Mouse (Mus musculus) intestine, postnatal 0 days (tissue): ENCODE results near the gene Gm7534. TPM values are rescaled to one million over a fixed set of nuclear protein-coding genes. Genes with fewer than 3 reads are reported as not detected.
"Not testable (repeated sequence)": the region's sequence is repeated elsewhere in the genome, so short reads cannot be mapped to it uniquely, and the experiment has no call there.

Source experiments
- ATAC-seq: fragments of 200-750 bp; cut with Nextera tagmentation; 2 replicates; pipeline ENCODE4 v1.8.0; 2017; ENCODE audit warnings: mild to moderate bottlenecking, moderate TSS enrichment, moderate library complexity
- H3K27ac ChIP-seq: fragments of 300-500 bp; sonication (generic); 2 replicates; pipeline ENCODE4 v1.5.1; 2014; ENCODE audit warnings: mild to moderate bottlenecking, low read depth, low read length, moderate library complexity
- H3K27me3 ChIP-seq: fragments of 300-500 bp; sonication (generic); replicated peaks from 2 replicates; pipeline ENCODE4 v1.6.1; 2014; ENCODE audit warnings: low read length, mixed read lengths; ENCODE audit not compliant: control insufficient read depth, insufficient read depth
- H3K36me3 ChIP-seq: fragments of 300-500 bp; sonication (generic); 2 replicates; pipeline ENCODE4 v1.6.1; 2014; ENCODE audit warnings: mild to moderate bottlenecking, moderate library complexity; ENCODE audit not compliant: control insufficient read depth, insufficient read depth
- H3K4me1 ChIP-seq: fragments of 300-500 bp; sonication (generic); replicated peaks from 2 replicates; pipeline ENCODE4 v1.6.1; 2014; ENCODE audit warnings: antibody characterized with exemption, low read length, mixed read lengths; ENCODE audit not compliant: control insufficient read depth, insufficient read depth
- H3K4me2 ChIP-seq: fragments of 300-500 bp; sonication (generic); replicated peaks from 2 replicates; pipeline ENCODE4 v1.6.1; 2014; ENCODE audit warnings: low read depth, mild to moderate bottlenecking, moderate library complexity
- H3K4me3 ChIP-seq: fragments of 300-500 bp; sonication (generic); 2 replicates; pipeline ENCODE4 v1.5.1; 2014; ENCODE audit warnings: low read depth, low read length
- H3K9ac ChIP-seq: fragments of 300-500 bp; sonication (generic); 2 replicates; pipeline ENCODE4 v1.6.1; 2014; ENCODE audit warnings: mild to moderate bottlenecking, low read depth, low read length
- H3K9me3 ChIP-seq: fragments of 300-500 bp; sonication (generic); 2 replicates; pipeline ENCODE4 v1.6.1; 2016; ENCODE audit warnings: mixed run types; ENCODE audit not compliant: control insufficient read depth
- CTCF ChIP-seq: sonication (generic); IDR thresholded peaks from 2 replicates; pipeline ENCODE4 v1.5.1; 2016; ENCODE audit warnings: low read depth, mild to moderate bottlenecking, control low read depth, antibody characterized with exemption, moderate library complexity
- WGBS: fragments of 180-500 bp; shearing (Covaris S2); extraction: QIAGEN DNeasy Blood & Tissue Kit; methylation state at CpG from one replicate; pipeline ENCODE4 v1.1.7; 2014; 5-methylcytosine and 5-hydroxymethylcytosine counted together
- polyA plus RNA-seq: library from polyadenylated mRNA; unstranded; fragments of >200 nt; fragmentation: Nextera tagmentation; extraction: Ambion mirVana; gene quantifications from 2 replicates; pipeline ENCODE4 v1.2.1, GENCODE M21; 2015

Gene Gm7534
- polyA plus RNA-seq, 1 experiment from 2014 or later = not detected

- no peak for TF ChIP-seq CTCF
- Histone ChIP-seq H3K27me3 (no peaks in the 10 kb centered on the region), H3K9ac (no peak overlapping the region), H3K4me3 (no peak overlapping the region), H3K9me3 (no peaks in the 10 kb centered on the region), H3K36me3 (peaks cover 49% of the 10 kb centered on the region), H3K4me1 (no peaks in the 10 kb centered on the region), H3K4me2 (no peak overlapping the region), H3K27ac (no peak overlapping the region)
- 89% methylated on average over 6 of the region's 6 CpGs for WGBS
- no peak for ATAC-seq
Measured at GRCm38 (mm10) chr4:134155531-134155930, 47.3 kb downstream of the Gm7534 start.

- no peaks in the 10 kb centered on the region for H3K27me3 ChIP-seq
- no peak overlapping the region for H3K4me3 ChIP-seq
- WGBS = 96% methylated on average over 3 of the region's 3 CpGs
- no peaks in the 10 kb centered on the region for H3K9me3 ChIP-seq
- H3K4me2 ChIP-seq = no peak overlapping the region
- H3K36me3 ChIP-seq = peaks cover 56% of the 10 kb centered on the region
- no peak overlapping the region for H3K9ac ChIP-seq
- H3K4me1 ChIP-seq = no peaks in the 10 kb centered on the region
- H3K27ac ChIP-seq = no peak overlapping the region
- no peak for TF ChIP-seq CTCF
- no peak for ATAC-seq
Measured at GRCm38 (mm10) chr4:134154354-134154753, 48.5 kb downstream of the Gm7534 start.

- Histone ChIP-seq H3K4me1 (no peaks in the 10 kb centered on the region), H3K27ac (no peak overlapping the region), H3K4me2 (no peak overlapping the region), H3K27me3 (no peaks in the 10 kb centered on the region), H3K9ac (no peak overlapping the region), H3K4me3 (no peak overlapping the region), H3K9me3 (no peaks in the 10 kb centered on the region), H3K36me3 (peaks cover 56% of the 10 kb centered on the region)
- 95% methylated on average over 3 of the region's 3 CpGs for WGBS
- TF ChIP-seq CTCF = no peak
- no peak for ATAC-seq
Measured at GRCm38 (mm10) chr4:134153656-134154055, 49.1 kb downstream of the Gm7534 start.

- Histone ChIP-seq H3K4me2 (no peak overlapping the region), H3K9me3 (no peaks in the 10 kb centered on the region), H3K27ac (no peak overlapping the region), H3K9ac (no peak overlapping the region), H3K4me3 (no peak overlapping the region), H3K4me1 (no peaks in the 10 kb centered on the region), H3K36me3 (peaks cover 62% of the 10 kb centered on the region), H3K27me3 (no peaks in the 10 kb centered on the region)
- no peak for TF ChIP-seq CTCF
- no peak for ATAC-seq
- WGBS = 90% methylated on average over 3 of the region's 3 CpGs
Measured at GRCm38 (mm10) chr4:134152112-134152511, 50.7 kb downstream of the Gm7534 start.

GRCm38 (mm10) chr4:134149389-134149788, 53.4 kb downstream of the Gm7534 start:
- Histone ChIP-seq H3K4me3 (no peak overlapping the region), H3K4me2 (no peak overlapping the region), H3K27ac (no peak overlapping the region), H3K9me3 (no peaks in the 10 kb centered on the region), H3K27me3 (no peaks in the 10 kb centered on the region), H3K36me3 (peaks cover 59% of the 10 kb centered on the region), H3K9ac (no peak overlapping the region), H3K4me1 (no peaks in the 10 kb centered on the region)
- ATAC-seq = no peak
- 90% methylated on average over 4 of the region's 4 CpGs for WGBS
- TF ChIP-seq CTCF = no peak

GRCm38 (mm10) chr4:134144297-134144696, 58.5 kb downstream of the Gm7534 start:
- not testable (repeated sequence) for H3K27ac ChIP-seq, H3K9me3 ChIP-seq, ATAC-seq, H3K4me3 ChIP-seq, H3K4me1 ChIP-seq, H3K9ac ChIP-seq, H3K4me2 ChIP-seq, H3K27me3 ChIP-seq
- H3K36me3 ChIP-seq = peaks cover 21% of the 10 kb centered on the region
- 95% methylated on average over 5 of the region's 5 CpGs for WGBS

Other genes starting within 250 kb of the Gm7534 start
- 605 and 661 TPM in 2 replicates for gene Hmgn2, start 234.4 kb downstream of the Gm7534 start, polyA plus RNA-seq
- 26.1 TPM in 2 replicates for gene Dhdds, start 202.1 kb downstream of the Gm7534 start, polyA plus RNA-seq
- not detected in 2 replicates for gene Lin28a, start 184.2 kb downstream of the Gm7534 start, polyA plus RNA-seq
- gene Zfp683, start 149.2 kb downstream of the Gm7534 start, polyA plus RNA-seq = not detected in 2 replicates
- 17.9 and 22.5 TPM in 2 replicates for gene Crybg2, start 142.2 kb downstream of the Gm7534 start, polyA plus RNA-seq
- gene Cd52, start 107.9 kb downstream of the Gm7534 start, polyA plus RNA-seq = 28.7 and 31.2 TPM in 2 replicates
- 0.88 and 1.5 TPM in 2 replicates for gene Ubxn11, start 100.4 kb downstream of the Gm7534 start, polyA plus RNA-seq
- 503 and 522 TPM in 2 replicates for gene Sh3bgrl3, start 74.2 kb downstream of the Gm7534 start, polyA plus RNA-seq
- gene Cep85, start 15.9 kb downstream of the Gm7534 start, polyA plus RNA-seq = 85.9 and 91.1 TPM in 2 replicates
- 0.60 and 0.81 TPM in 2 replicates for gene Catsper4, start 24.4 kb upstream of the Gm7534 start, polyA plus RNA-seq
- gene Cnksr1, start 35.4 kb upstream of the Gm7534 start, polyA plus RNA-seq = 13.8 and 15.5 TPM in 2 replicates
- gene E130218I03Rik, start 40.7 kb upstream of the Gm7534 start, polyA plus RNA-seq = 0.39 and 0.46 TPM in 2 replicates
- gene Zfp593, start 42.6 kb upstream of the Gm7534 start, polyA plus RNA-seq = 9.4 and 10.5 TPM in 2 replicates
- not detected in 2 replicates for gene Gm30191, start 43.9 kb upstream of the Gm7534 start, polyA plus RNA-seq
- gene Grrp1, start 51.1 kb upstream of the Gm7534 start, polyA plus RNA-seq = 6.8 and 7.6 TPM in 2 replicates
- gene Pdik1l, start 84.9 kb upstream of the Gm7534 start, polyA plus RNA-seq = 9.2 and 9.6 TPM in 2 replicates
- gene Trim63, start 112.1 kb upstream of the Gm7534 start, polyA plus RNA-seq = 1.4 and 1.7 TPM in 2 replicates
- 15.4 and 39.1 TPM in 2 replicates for gene Slc30a2, start 140.2 kb upstream of the Gm7534 start, polyA plus RNA-seq
- gene Extl1, start 180.8 kb upstream of the Gm7534 start, polyA plus RNA-seq = 1.0 and 1.2 TPM in 2 replicates
- gene Pafah2, start 193.3 kb upstream of the Gm7534 start, polyA plus RNA-seq = 39.8 and 49.2 TPM in 2 replicates